Mouse (Mus musculus): ENCODE results near the gene Gpr88. TPM values are rescaled to one million over a fixed set of nuclear protein-coding genes. Genes with fewer than 3 reads are reported as not detected.

Gpr88 gene
- polyA plus RNA-seq (2011; ENCODE audit: insufficient read depth, insufficient read length, low replicate concordance, missing spikeins): 1.00 and 1.0 TPM in 2 replicates

- WGBS: 14% methylated on average over 9 of the region's 9 CpGs
- Histone ChIP-seq H3K4me3 (replicated peaks; ENCODE audit: control insufficient read depth, low read depth, low read length) (no peak within 1 kb of the TSS), H3K27ac (ENCODE audit: control insufficient read depth, insufficient read depth, low read depth, low read length, poor library complexity) (no peak within 1 kb of the TSS; the same call in 1 of the 2 replicates), H3K4me1 (ENCODE audit: control insufficient read depth, insufficient read depth, low read length) (no peaks in the 10 kb centered on the region)
- TF ChIP-seq POLR2A (IDR thresholded peaks at IDR 0.05; ENCODE audit: borderline replicate concordance, control insufficient read depth, low read depth, low read length) (no peak), CTCF (IDR thresholded peaks at IDR 0.05; ENCODE audit: control insufficient read depth, insufficient read depth, low read length) (no peak)
These were observed at the start of gene Gpr88 for GRCm38 (mm10) chr3:116253077-116253531. Gene Gpr88 (minus strand): TSS chr3:116253503.

GRCm38 (mm10) chr3:116302581-116302980 is 49.3 kb upstream of the Gpr88 start:
- WGBS: 87% methylated on average over 7 of the region's 7 CpGs
- H3K4me1 ChIP-seq (ENCODE audit: control insufficient read depth, insufficient read depth, low read length): no peaks in the 10 kb centered on the region
- no peak overlapping the region for H3K27ac ChIP-seq (ENCODE audit: control insufficient read depth, insufficient read depth, low read depth, low read length, poor library complexity)
- no peak overlapping the region for H3K4me3 ChIP-seq (replicated peaks; ENCODE audit: control insufficient read depth, low read depth, low read length)
- no peak for TF ChIP-seq CTCF (IDR thresholded peaks at IDR 0.05; ENCODE audit: control insufficient read depth, insufficient read depth, low read length)
- no peak for TF ChIP-seq POLR2A (IDR thresholded peaks at IDR 0.05; ENCODE audit: borderline replicate concordance, control insufficient read depth, low read depth, low read length)

DNA sequence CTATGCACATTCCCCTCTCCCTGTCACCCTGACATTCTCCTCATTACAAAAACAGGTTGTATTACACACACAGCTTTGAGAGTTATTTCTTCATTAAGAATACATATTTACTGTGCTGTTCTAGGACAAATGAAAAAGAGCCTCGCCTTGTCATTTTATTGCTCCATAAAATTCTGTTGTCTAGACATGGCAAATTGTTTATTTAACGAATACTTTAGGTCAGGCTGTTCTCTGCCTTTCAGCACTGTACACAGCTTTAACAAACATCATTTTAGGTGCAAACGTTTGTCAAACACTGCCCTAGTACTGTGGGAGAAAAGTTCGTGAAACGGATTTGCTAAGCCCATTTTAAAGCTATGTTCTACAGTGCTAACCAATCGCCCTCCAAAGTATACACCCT is 48.5 kb upstream of the Gpr88 start:
- H3K4me3 ChIP-seq (replicated peaks; ENCODE audit: control insufficient read depth, low read depth, low read length): no peak overlapping the region
- TF ChIP-seq CTCF (IDR thresholded peaks at IDR 0.05; ENCODE audit: control insufficient read depth, insufficient read depth, low read length) (no peak), POLR2A (IDR thresholded peaks at IDR 0.05; ENCODE audit: borderline replicate concordance, control insufficient read depth, low read depth, low read length) (no peak)
- H3K27ac ChIP-seq (ENCODE audit: control insufficient read depth, insufficient read depth, low read depth, low read length, poor library complexity): no peak overlapping the region
- H3K4me1 ChIP-seq (ENCODE audit: control insufficient read depth, insufficient read depth, low read length): no peaks in the 10 kb centered on the region
- 78% methylated on average over 6 of the region's 6 CpGs for WGBS

- 92% methylated on average over 10 of the region's 10 CpGs for WGBS
- H3K27ac ChIP-seq (ENCODE audit: control insufficient read depth, insufficient read depth, low read depth, low read length, poor library complexity): no peak overlapping the region
- no peak overlapping the region for H3K4me3 ChIP-seq (replicated peaks; ENCODE audit: control insufficient read depth, low read depth, low read length)
- no peaks in the 10 kb centered on the region for H3K4me1 ChIP-seq (ENCODE audit: control insufficient read depth, insufficient read depth, low read length)
- TF ChIP-seq CTCF (IDR thresholded peaks at IDR 0.05; ENCODE audit: control insufficient read depth, insufficient read depth, low read length) (no peak), POLR2A (IDR thresholded peaks at IDR 0.05; ENCODE audit: borderline replicate concordance, control insufficient read depth, low read depth, low read length) (no peak)
These were observed 45.4 kb upstream of the Gpr88 start for GRCm38 (mm10) chr3:116298727-116299126.

GRCm38 (mm10) chr3:116298003-116298402 is 44.7 kb upstream of the Gpr88 start:
- no peaks in the 10 kb centered on the region for H3K4me1 ChIP-seq (ENCODE audit: control insufficient read depth, insufficient read depth, low read length)
- TF ChIP-seq CTCF (IDR thresholded peaks at IDR 0.05; ENCODE audit: control insufficient read depth, insufficient read depth, low read length): no peak
- 90% methylated on average over 8 of the region's 8 CpGs for WGBS
- H3K4me3 ChIP-seq (replicated peaks; ENCODE audit: control insufficient read depth, low read depth, low read length): no peak overlapping the region
- H3K27ac ChIP-seq (ENCODE audit: control insufficient read depth, insufficient read depth, low read depth, low read length, poor library complexity): no peak overlapping the region

DNA sequence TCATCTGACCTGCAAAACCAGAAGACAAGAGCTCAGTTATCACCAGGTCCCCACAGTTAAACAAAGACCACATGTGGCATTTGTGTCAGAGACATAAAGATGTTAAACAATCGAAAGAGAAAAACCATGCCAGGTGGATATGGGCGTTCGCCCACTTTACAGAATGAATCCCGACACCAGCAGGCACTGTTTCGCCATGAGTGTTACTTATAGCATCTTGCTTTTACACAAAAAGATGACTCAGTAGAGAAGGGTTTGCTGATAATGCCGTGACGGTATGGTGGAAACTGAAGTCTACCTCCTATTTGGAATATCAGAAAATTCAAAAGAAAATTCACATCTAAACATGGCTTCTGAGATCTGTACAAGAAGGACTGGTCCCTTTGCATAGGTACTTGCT is 43.9 kb upstream of the Gpr88 start:
- WGBS: 91% methylated on average over 7 of the region's 7 CpGs
- TF ChIP-seq CTCF (IDR thresholded peaks at IDR 0.05; ENCODE audit: control insufficient read depth, insufficient read depth, low read length): no peak
- TF ChIP-seq POLR2A (IDR thresholded peaks at IDR 0.05; ENCODE audit: borderline replicate concordance, control insufficient read depth, low read depth, low read length): no peak
- no peaks in the 10 kb centered on the region for H3K4me1 ChIP-seq (ENCODE audit: control insufficient read depth, insufficient read depth, low read length)

DNA sequence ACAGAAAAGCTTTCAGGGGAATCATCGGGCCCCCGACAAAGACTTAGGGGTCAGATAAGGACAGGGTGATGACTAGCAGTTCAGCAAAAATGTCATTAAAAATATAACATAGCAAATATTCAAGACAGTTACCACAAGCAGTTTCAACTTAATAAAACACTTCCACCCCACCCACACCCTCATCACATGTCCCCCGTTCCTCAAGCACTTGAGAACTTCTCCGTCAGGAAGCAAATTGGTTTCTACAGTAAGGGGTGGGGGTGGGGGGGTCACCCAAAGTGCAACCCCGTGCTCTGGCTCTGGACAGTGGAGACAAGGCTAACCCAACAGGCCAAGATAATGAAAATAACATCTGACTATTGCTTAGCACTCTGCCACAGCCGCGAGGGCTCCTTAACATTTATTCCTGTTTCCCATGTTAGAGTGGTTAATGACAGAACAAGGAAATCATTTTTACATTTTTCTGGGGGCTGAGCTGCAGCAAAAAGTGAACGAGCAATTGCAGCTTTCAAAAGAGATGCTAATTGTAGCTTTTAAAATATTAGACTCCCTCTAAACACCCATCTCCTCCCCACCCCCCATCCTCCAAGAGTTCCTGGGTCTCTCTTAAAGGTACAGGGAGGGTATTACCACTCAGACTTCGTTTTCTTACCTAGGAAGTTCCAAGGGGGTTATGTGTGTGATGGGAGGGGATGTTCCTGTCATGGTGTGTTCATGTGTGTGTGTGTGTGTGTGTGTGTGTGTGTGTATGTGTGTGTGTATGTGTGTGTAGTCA is 36.9 kb upstream of the Gpr88 start:
- WGBS: 79% methylated on average over 9 of the region's 9 CpGs
- TF ChIP-seq POLR2A (IDR thresholded peaks at IDR 0.05; ENCODE audit: borderline replicate concordance, control insufficient read depth, low read depth, low read length) (no peak), CTCF (IDR thresholded peaks at IDR 0.05; ENCODE audit: control insufficient read depth, insufficient read depth, low read length) (no peak)
- Histone ChIP-seq H3K4me1 (ENCODE audit: control insufficient read depth, insufficient read depth, low read length) (no peaks in the 10 kb centered on the region), H3K4me3 (replicated peaks; ENCODE audit: control insufficient read depth, low read depth, low read length) (no peak overlapping the region), H3K27ac (ENCODE audit: control insufficient read depth, insufficient read depth, low read depth, low read length, poor library complexity) (no peak overlapping the region)

More for the DNA sequence above, 43.9 kb upstream of the Gpr88 start:
- no peak overlapping the region for H3K27ac ChIP-seq (ENCODE audit: control insufficient read depth, insufficient read depth, low read depth, low read length, poor library complexity)
- H3K4me3 ChIP-seq (replicated peaks; ENCODE audit: control insufficient read depth, low read depth, low read length): no peak overlapping the region

- Histone ChIP-seq H3K4me3 (replicated peaks; ENCODE audit: control insufficient read depth, low read depth, low read length) (no peak overlapping the region), H3K4me1 (ENCODE audit: control insufficient read depth, insufficient read depth, low read length) (no peaks in the 10 kb centered on the region), H3K27ac (ENCODE audit: control insufficient read depth, insufficient read depth, low read depth, low read length, poor library complexity) (no peak overlapping the region)
- 94% methylated on average over 6 of the region's 6 CpGs for WGBS
- no peak for TF ChIP-seq POLR2A (IDR thresholded peaks at IDR 0.05; ENCODE audit: borderline replicate concordance, control insufficient read depth, low read depth, low read length)
- no peak for TF ChIP-seq CTCF (IDR thresholded peaks at IDR 0.05; ENCODE audit: control insufficient read depth, insufficient read depth, low read length)
These were observed 35.5 kb upstream of the Gpr88 start for GRCm38 (mm10) chr3:116288833-116289232.

Measured in bone marrow, adult 2 months (tissue).